Mouse (Mus musculus): ENCODE data around the gene Arid4a. TPM values are rescaled to one million over a fixed set of nuclear protein-coding genes. Genes with fewer than 3 reads are reported as not detected.
"Not testable (repeated sequence)": the region's sequence is repeated elsewhere in the genome, so short reads cannot be mapped to it uniquely, and the experiment has no call there.

Gene Arid4a
- polyA plus RNA-seq, 1 experiment from 2014 or later, result 39.0 TPM

DNA sequence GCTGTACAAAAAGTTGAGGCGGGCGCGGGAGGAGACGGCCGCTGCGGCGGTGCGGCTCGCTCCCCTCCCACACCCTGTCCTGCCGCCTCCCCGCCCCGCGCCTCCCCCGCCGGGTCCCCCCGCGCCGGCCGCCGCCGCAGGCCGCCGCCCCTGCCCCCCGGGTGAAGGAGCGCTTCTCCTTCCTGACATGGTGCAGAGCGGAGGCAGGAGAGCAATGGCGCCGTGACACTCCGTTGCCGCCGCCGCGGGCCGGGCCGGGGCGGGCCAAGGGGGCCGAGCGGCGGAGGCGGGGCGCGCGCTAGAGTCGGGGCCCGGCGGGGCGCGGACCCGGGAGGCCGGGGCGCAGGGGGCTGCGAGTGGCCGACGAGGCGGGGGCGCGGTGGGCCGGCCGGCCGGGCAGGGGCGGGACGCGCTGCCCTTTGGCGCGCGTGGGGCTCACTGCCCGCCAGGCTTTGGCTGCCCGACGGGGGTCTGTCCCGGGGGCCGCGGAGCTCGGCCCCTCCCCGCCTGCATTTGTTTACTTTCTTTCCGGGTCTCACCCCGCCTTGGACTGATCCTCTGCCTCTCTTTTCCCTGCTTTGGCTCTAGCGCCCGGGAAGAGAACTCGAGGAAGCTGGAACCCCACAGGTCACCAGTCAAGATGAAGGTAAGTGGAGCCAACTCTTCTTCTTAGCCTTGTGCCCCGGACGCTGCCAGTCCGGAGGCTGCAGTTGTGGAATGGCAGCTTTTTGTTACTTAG lies 882 bp downstream of the Arid4a start:
- WGBS, result under 1% methylated on average over 44 of the region's 82 CpGs
- Histone ChIP-seq H3K36me3 (peaks cover 19% of the 10 kb centered on the region), H3K4me1 (peaks cover 17% of the 10 kb centered on the region), H3K9ac (peak overlapping the region; percentile 83), H3K27ac (peak overlapping the region; percentile 98), H3K9me3 (no peaks in the 10 kb centered on the region), H3K4me3 (peak overlapping the region; percentile 100), H3K27me3 (no peaks in the 10 kb centered on the region), H3K4me2 (peak overlapping the region; percentile 56)
- no peak for ATAC-seq (ENCODE audit: insufficient number of reproducible peaks, low FRiP score, low TSS enrichment, low read depth)

DNA sequence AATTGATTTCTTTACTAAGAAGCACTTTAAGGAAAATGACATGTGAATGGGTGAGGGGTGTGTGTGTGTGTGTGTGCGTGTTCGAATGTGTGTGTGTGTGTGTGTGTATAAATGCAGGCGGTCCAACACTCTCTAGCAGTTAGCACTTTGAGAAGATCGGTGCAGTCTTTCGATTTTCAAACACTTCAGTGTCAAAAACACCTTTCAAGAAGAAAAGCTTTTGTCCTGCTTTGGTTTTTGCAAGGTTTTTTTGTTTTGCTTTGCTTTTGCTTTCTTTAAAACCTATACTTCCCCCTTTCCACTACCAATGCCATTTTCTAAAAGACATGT lies 1.4 kb downstream of the Arid4a start:
- no peak for ATAC-seq (ENCODE audit: insufficient number of reproducible peaks, low FRiP score, low TSS enrichment, low read depth)

DNA sequence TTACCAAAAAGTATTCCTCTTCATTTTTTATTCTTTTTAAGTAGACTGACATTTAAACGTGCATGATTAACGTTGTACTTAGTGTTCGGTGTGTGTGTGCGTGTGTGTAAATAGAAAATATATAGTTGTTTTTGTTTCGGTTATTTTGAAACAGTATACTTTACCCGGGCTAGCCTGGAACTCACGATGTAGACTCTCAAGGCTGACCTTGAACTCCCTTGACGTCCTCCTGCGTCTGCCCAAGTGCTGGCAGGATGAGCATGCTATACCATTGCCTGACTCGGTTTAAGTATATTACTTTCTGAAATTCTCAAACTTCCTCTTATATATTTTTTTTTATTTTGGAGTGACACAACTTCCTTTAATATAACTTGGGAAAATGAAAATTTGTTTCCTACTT lies 2.0 kb downstream of the Arid4a start:
- Histone ChIP-seq H3K9me3 (no peaks in the 10 kb centered on the region), H3K27ac (no peak overlapping the region), H3K36me3 (peaks cover 27% of the 10 kb centered on the region), H3K4me2 (no peak overlapping the region), H3K4me3 (0 out of 2 replicates have a peak overlapping the region, but pooled peaks have one; percentile 100), H3K9ac (no peak overlapping the region), H3K27me3 (no peaks in the 10 kb centered on the region), H3K4me1 (peaks cover 9% of the 10 kb centered on the region)
- ATAC-seq (ENCODE audit: insufficient number of reproducible peaks, low FRiP score, low TSS enrichment, low read depth), result no peak
- WGBS, result 82% methylated on average over 10 of the region's 10 CpGs

More for the DNA sequence above, 1.4 kb downstream of the Arid4a start:
- H3K36me3 ChIP-seq, result peaks cover 24% of the 10 kb centered on the region
- WGBS, result 11% methylated on average over 5 of the region's 5 CpGs
- no peaks in the 10 kb centered on the region for H3K27me3 ChIP-seq
- H3K4me2 ChIP-seq, result peak overlapping the region; percentile 56
- peaks cover 12% of the 10 kb centered on the region for H3K4me1 ChIP-seq
- H3K4me3 ChIP-seq, result peak overlapping the region; percentile 100
- peak overlapping the region; percentile 83 for H3K9ac ChIP-seq
- H3K9me3 ChIP-seq, result no peaks in the 10 kb centered on the region
- H3K27ac ChIP-seq, result peak overlapping the region; percentile 98

DNA sequence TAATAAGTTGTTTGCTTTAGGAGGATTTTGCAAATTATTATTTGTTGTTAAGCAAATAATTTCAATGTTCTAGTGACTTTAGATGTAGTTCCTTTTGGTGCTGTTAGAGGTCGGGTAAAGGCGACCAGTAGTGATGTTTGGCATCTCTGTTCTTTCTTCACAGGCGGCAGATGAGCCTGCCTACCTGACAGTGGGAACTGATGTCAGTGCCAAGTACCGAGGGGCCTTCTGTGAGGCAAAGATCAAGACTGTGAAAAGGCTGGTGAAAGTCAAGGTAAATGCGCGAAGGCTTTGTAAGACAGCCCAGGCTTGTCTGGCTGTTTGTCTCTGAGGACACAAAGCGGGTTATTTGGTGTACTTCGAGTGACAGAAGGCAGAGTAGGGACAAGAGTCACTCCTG lies 3.4 kb downstream of the Arid4a start:
- no peak overlapping the region for H3K9ac ChIP-seq
- peaks cover 1% of the 10 kb centered on the region; the same call in 1 of the 2 replicates for H3K4me1 ChIP-seq
- H3K4me2 ChIP-seq, result no peak overlapping the region
- H3K4me3 ChIP-seq, result no peak overlapping the region
- 83% methylated on average over 8 of the region's 8 CpGs for WGBS
- no peaks in the 10 kb centered on the region for H3K9me3 ChIP-seq
- no peak overlapping the region for H3K27ac ChIP-seq
- peaks cover 41% of the 10 kb centered on the region for H3K36me3 ChIP-seq
- no peaks in the 10 kb centered on the region for H3K27me3 ChIP-seq
- ATAC-seq (ENCODE audit: insufficient number of reproducible peaks, low FRiP score, low TSS enrichment, low read depth), result no peak

DNA sequence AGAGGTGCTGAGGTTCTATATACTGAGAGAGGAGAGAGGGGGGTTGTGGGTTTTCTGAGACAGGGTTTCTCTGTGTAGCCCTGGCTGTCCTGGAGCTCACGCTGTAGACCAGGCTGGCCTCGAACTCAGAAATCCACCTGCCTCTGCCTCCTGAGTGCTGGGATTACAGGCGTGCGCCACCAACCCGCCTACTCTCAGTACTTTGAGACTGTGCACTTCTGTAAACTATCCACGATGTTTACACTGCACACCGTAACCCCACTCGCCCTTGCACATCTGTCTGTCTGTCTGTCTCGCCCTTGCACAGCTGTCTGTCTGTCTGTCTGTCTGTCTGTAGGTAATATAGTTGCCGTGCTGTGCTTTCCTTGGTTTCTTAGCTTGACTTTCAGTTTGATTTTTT lies 8.6 kb downstream of the Arid4a start:
- no peaks in the 10 kb centered on the region for H3K9me3 ChIP-seq
- H3K9ac ChIP-seq, result no peak overlapping the region
- no peaks in the 10 kb centered on the region for H3K4me1 ChIP-seq
- H3K27me3 ChIP-seq, result no peaks in the 10 kb centered on the region
- no peak for ATAC-seq (ENCODE audit: insufficient number of reproducible peaks, low FRiP score, low TSS enrichment, low read depth)
- no peak overlapping the region for H3K4me2 ChIP-seq
- no peak overlapping the region for H3K27ac ChIP-seq
- no peak overlapping the region for H3K4me3 ChIP-seq
- 96% methylated on average over 10 of the region's 10 CpGs for WGBS
- H3K36me3 ChIP-seq, result peaks cover 81% of the 10 kb centered on the region

DNA sequence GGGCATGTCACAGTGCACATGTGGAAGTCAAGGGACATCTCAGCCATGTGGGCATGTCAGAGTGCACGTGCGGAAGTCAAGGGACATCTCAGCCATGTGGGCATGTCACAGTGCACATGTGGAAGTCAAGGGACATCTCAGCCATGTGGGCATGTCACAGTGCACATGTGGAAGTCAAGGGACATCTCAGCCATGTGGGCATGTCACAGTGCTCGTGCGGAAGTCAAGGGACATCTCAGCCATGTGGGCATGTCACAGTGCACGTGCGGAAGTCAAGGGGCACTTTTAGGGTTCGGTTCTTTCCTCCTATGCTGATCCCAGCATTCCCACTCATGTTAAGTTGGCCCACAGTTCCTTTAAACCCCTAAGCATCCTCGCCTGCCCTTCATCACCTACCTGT lies 12.5 kb downstream of the Arid4a start:
- peaks cover 72% of the 10 kb centered on the region for H3K36me3 ChIP-seq
- not testable (repeated sequence) for H3K4me1 ChIP-seq; H3K4me2 ChIP-seq; H3K9ac ChIP-seq; H3K9me3 ChIP-seq; H3K4me3 ChIP-seq; H3K27me3 ChIP-seq; H3K27ac ChIP-seq; ATAC-seq (ENCODE audit: insufficient number of reproducible peaks, low FRiP score, low TSS enrichment, low read depth)
- WGBS, result 91% methylated on average over 8 of the region's 8 CpGs

DNA sequence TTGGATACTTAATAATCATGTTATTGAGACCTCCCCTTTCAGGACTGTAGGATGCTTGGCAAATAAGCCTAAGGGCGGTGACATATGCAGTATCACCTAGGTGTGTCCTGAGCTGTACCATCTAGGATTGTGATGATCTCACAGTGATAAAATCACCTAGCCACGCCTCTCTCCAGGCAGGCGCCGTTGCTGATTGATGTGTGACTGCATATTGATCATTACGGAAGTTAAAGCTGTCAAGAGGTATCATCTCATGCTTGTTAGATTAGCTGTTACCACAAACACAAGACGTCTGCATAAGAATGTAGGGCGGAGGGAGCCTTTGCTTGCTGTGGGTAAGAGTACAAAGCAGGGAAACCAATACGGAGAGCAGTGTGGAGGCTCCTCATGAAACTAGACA lies 14.5 kb downstream of the Arid4a start:
- Histone ChIP-seq H3K36me3 (peaks cover 59% of the 10 kb centered on the region), H3K4me1 (no peaks in the 10 kb centered on the region), H3K9ac (no peak overlapping the region), H3K27me3 (no peaks in the 10 kb centered on the region), H3K9me3 (no peaks in the 10 kb centered on the region), H3K27ac (no peak overlapping the region), H3K4me3 (no peak overlapping the region), H3K4me2 (no peak overlapping the region)
- WGBS, result 84% methylated on average over 8 of the region's 8 CpGs
- ATAC-seq (ENCODE audit: insufficient number of reproducible peaks, low FRiP score, low TSS enrichment, low read depth), result no peak

DNA sequence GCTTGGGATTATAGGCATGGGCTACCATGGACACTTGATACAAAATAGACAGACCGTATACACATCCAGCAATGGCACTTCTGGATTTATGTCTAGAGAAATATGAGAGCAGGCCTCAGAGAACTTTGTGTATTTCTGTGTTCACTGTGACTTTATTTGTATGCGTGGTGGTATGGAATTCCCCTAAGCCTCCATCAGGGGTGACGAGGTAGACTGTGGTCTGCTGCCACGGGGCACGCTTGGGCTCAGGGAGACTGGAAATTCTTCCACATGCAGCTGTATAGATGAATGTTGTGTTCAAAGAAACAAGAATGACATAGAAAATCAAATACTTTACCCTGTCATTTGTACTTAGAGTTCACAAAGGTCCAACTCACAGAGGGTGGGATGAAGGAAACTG lies 14.9 kb downstream of the Arid4a start:
- ATAC-seq (ENCODE audit: insufficient number of reproducible peaks, low FRiP score, low TSS enrichment, low read depth), result no peak
- Histone ChIP-seq H3K36me3 (peaks cover 55% of the 10 kb centered on the region), H3K4me2 (no peak overlapping the region), H3K4me3 (no peak overlapping the region), H3K27me3 (no peaks in the 10 kb centered on the region), H3K9me3 (no peaks in the 10 kb centered on the region), H3K4me1 (no peaks in the 10 kb centered on the region), H3K9ac (no peak overlapping the region), H3K27ac (no peak overlapping the region)
- 93% methylated on average over 5 of the region's 5 CpGs for WGBS

DNA sequence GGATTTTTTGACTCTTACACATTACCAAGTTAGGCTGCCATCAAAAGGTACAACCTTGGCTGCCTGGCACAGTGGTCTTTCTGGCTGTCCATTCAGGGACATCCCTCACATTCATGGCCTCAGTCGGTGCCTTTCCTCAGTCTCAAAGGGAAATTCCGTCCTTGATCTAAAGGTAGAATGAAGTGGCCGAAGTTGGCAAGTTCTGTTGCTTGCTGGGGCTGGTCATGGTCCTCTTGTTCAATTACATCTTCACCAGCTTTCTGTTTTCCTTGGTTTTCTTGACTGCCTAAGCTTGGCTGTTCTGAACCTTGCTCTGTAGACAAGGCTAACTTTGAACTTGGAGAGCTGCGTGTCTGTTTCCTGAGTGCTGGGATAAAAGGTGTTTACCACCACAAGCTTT lies 20.0 kb downstream of the Arid4a start:
- no peaks in the 10 kb centered on the region for H3K27me3 ChIP-seq
- peaks cover 48% of the 10 kb centered on the region for H3K36me3 ChIP-seq
- no peaks in the 10 kb centered on the region for H3K4me1 ChIP-seq
- no peak overlapping the region for H3K27ac ChIP-seq
- ATAC-seq (ENCODE audit: insufficient number of reproducible peaks, low FRiP score, low TSS enrichment, low read depth), result no peak
- no peak overlapping the region for H3K4me2 ChIP-seq
- 90% methylated on average over 4 of the region's 4 CpGs for WGBS
- no peak overlapping the region for H3K4me3 ChIP-seq
- H3K9ac ChIP-seq, result no peak overlapping the region
- H3K9me3 ChIP-seq, result no peaks in the 10 kb centered on the region

DNA sequence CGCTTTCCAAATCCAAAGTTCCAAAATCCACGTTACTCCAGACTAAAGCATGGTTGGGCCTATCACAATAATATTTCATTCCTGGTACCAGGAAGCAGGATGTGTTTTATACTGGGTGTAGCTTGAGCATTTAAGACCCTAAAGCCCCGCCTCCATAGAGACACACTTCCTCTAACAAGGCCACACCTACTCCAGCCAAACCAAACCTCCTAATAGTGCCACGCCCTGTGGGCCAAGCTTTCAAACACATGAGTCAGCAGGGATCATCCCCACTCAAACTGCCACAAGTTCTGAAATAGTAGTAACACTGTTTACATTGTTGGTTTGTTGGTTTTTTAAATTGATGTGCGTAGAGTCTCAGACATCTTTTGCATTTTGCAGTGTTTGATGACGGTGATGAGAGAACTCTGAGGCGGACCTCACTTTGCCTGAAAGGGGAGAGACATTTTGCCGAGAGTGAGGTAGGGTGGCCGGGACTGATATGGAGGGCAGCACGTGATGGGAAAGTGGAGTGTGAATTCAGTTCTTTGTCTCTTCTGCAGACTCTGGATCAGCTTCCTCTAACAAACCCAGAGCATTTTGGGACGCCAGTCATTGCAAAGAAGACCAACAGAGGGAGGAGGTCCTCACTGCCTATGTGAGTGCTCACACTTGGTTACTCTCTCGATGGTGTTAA lies 21.1 kb downstream of the Arid4a start:
- Histone ChIP-seq H3K9me3 (no peaks in the 10 kb centered on the region), H3K27me3 (no peaks in the 10 kb centered on the region), H3K9ac (no peak overlapping the region), H3K27ac (no peak overlapping the region), H3K36me3 (peaks cover 55% of the 10 kb centered on the region), H3K4me3 (no peak overlapping the region), H3K4me1 (no peaks in the 10 kb centered on the region), H3K4me2 (no peak overlapping the region)
- 92% methylated on average over 12 of the region's 12 CpGs for WGBS
- ATAC-seq (ENCODE audit: insufficient number of reproducible peaks, low FRiP score, low TSS enrichment, low read depth), result no peak

DNA sequence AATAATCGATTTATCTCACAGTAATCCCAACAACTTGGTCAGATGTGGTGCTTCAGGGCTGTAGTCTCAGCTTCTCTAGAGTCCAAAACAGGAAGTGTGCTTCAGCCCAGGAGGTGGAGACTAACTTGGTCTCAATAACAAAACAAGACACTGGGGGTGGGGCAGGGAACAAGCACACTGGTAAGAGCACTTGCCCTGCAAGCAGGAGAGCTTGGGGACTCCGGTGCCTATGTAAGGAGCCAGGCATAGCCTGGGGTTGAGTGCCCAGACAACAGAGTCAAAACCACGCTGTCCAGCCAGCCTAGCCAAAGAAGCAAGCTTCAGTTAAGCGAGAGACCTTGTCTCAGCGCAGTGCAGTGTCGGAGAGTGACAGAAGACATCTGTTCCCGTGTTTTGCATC lies 24.7 kb downstream of the Arid4a start:
- 92% methylated on average over 7 of the region's 7 CpGs for WGBS
- peaks cover 63% of the 10 kb centered on the region for H3K36me3 ChIP-seq
- no peak overlapping the region for H3K4me2 ChIP-seq
- H3K9ac ChIP-seq, result no peak overlapping the region
- no peaks in the 10 kb centered on the region for H3K27me3 ChIP-seq
- no peak for ATAC-seq (ENCODE audit: insufficient number of reproducible peaks, low FRiP score, low TSS enrichment, low read depth)
- H3K4me1 ChIP-seq, result no peaks in the 10 kb centered on the region
- H3K4me3 ChIP-seq, result no peak overlapping the region
- no peaks in the 10 kb centered on the region for H3K9me3 ChIP-seq
- no peak overlapping the region for H3K27ac ChIP-seq

DNA sequence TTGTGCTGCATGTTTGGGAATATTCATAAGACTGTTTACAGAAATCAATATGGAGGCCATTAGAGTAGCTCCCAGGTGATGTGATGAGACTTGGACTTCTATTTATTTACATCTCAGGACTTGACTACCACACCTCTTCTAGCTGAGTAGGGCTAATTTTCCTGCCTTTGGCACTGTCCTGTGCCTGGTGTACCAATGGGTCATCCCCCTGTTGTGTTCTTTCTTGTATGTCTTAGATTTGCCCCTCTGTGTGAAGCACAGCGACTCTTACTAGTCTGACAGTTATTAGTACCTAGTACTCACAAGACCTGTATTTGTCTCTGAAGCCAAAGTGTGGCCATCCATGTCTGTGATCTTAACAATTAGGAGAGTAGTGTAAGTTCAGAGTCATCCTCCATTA lies 26.7 kb downstream of the Arid4a start:
- Histone ChIP-seq H3K27me3 (no peaks in the 10 kb centered on the region), H3K27ac (no peak overlapping the region), H3K4me3 (no peak overlapping the region), H3K9me3 (no peaks in the 10 kb centered on the region), H3K9ac (no peak overlapping the region), H3K4me2 (no peak overlapping the region), H3K36me3 (peaks cover 60% of the 10 kb centered on the region), H3K4me1 (0 out of 2 replicates have a peak, but pooled peaks cover under 1% of the 10 kb centered on the region)
- WGBS, result 97% methylated on average over 1 of the region's 1 CpGs
- ATAC-seq (ENCODE audit: insufficient number of reproducible peaks, low FRiP score, low TSS enrichment, low read depth), result no peak
